Mouse (Mus musculus) right cerebral cortex, postnatal 14 days (tissue): ENCODE results near the gene Pde10a.
A peak's percentile ranks its signal among the peaks of the same experiment; 100 is the strongest.

ENCODE experiments used
- DNase-seq: peaks from one replicate; pipeline ENCODE4 v3.0.0; 2022

The Pde10a gene

DNA sequence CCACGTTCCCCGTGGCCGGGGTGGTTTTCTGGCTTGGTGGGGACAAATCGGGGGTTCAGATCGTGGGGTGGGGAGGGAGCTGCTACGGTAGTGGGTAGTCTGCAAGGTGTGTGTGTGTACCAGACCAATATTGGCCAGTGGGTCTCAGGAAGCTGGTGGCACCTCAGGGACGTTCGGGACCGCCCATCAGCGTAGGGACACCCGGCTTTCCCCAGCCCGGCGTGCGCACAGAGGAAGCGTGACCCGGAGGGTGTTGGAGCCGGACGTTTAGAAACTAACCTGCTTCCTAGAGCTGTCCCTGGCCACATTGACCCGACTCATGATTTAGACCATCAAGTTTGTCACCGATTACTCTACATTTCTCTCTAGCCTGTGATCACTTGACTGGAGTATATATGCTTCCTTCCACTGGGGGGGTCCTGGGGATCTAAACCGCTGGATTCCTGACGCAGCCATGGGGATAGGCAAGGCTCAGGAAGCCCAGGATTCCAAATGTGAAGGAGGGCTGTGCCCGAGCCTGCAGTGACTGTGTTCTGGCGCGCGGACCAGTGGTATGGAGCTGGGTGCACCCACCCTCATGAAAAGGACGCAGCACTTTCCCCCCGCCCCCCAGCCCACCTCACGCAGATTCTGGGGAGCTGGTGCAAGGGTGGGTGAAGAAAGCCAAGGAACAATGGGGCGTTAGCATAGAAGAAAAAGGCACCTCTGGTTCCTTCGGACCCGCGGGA is 277.2 kb downstream of the Pde10a start:
- DNase-seq: peak; percentile 26

DNA sequence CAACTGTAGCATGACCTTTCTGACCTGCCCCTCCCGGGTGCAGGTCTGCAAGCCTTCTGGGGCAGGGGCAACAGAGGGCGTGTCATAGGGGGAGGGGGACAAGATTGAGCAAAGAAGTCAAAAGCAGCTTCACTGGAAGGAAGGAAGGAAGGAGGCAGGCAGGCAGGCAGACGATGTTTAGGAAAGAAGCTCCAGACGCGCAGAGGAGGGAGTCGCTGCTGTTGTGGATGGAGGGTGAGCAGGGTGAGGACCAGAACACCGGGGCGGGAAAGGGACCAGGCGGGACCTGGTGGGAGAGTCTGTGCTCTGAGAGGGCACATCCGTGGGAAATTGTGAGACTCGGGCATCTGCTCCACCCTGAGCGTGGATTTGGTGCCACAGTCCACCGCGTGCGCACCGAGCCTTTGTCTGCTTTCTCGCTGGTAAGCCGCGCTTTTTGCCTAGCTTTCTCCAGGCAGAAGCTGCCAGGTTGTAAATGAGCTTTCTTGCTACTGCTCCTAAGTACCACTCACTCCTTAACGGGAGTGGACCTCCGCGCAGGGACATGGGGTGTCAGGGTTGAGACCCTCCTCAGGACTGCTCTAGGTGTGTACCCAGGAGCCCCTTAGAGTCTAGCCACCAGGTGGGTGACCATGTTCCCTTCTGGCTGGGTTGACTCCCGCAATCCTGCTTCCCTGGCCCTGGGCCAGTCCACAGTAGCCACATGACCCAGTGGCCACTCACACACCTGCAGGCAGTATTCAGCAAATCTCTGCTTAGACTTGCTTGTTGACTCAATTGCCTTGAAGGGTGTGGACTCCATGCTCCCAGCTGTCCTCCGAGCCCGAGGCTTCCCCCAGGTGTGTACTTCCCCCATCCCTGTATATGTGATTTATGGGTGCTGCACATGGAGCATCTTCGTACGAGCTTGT is 278.0 kb downstream of the Pde10a start:
- no peak for DNase-seq

DNA sequence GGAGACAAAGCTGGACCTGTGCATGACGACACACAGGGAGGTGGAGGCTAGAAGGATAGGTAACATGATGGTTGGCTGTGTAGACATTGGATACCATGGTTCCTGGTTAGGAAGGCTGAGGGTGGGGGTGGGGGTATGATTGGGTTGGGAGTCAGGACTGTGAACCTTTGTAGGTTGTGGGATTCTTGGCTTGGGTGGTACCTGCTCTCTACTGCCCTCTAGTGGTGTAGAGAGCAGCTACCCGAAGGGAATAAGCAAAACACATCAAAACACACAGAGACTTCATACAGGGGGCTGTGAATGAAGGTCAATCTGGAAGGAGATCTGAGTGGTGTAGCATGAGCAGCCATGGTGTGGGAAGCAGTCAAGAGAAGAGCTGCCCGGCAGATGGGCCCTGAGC is 282.2 kb downstream of the Pde10a start:
- no peak for DNase-seq

DNA sequence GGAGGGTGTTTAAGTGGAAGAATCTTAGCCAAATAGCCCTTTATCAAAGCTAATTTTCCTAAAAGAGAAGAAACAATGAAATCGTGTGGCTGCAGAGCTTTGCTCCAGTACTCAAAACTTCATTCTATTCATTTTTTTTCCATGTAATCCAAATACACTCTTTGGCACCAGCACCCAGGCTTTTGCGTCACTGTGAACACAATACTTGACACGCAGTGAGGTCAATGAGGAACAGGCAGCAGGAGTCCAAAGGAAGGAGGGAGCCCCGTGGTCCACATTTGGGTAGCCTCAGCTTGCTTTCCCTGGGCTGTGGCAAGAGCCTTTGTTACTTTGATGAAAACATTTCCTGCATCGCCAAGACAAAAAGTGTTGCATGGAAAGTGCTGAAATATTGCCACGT is 284.6 kb downstream of the Pde10a start:
- DNase-seq: no peak

DNA sequence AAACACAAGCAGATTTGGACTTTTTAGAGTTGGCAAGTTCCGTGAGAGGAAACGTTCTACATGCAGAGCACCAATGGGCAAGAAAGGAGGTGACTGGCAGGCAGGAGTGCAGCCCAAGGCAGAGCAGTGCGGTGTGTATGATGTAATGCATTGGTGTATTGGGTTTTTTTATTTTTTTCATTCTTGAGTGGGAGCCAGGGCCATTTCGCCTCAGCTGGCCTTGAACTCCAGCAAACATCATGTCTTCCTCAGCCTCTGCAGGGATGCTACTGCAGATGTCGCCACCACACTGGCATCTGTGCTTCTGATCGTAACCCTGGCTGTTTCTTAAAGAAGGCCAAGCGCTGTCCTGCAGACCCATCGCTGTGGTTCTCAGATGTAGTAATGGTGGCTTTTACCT is 285.0 kb downstream of the Pde10a start:
- no peak for DNase-seq

DNA sequence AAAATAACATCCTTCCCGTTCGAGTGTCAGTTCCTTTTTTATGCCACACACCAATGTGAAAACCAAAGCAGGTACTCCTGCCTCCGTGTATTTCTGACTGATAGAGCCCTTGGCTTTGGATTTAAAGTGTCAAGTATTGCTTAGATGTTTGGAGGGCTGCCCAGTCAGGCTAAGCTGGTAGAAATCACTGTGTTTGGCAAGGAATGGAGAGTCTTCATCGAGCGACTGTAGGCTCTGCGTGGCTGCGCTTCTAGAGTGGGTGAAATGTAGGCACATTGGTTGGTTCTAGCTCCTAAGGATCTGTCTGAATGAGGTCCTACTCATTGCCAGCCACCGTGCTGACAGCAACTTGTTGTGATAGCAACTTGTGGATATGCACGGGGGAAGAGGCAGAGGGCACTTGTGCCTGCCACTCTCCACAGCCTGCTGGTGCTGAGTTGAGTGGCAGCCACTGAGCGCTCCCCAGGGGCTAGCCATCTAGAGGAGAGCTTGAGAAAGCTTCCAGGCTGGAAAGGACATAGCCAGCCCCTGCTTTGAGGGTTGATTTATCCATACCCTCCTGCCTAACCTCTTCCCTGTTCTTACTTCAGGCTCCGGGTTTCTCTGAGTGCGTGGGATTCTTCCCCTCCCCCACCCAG is 287.2 kb downstream of the Pde10a start:
- DNase-seq: peak; percentile 30

DNA sequence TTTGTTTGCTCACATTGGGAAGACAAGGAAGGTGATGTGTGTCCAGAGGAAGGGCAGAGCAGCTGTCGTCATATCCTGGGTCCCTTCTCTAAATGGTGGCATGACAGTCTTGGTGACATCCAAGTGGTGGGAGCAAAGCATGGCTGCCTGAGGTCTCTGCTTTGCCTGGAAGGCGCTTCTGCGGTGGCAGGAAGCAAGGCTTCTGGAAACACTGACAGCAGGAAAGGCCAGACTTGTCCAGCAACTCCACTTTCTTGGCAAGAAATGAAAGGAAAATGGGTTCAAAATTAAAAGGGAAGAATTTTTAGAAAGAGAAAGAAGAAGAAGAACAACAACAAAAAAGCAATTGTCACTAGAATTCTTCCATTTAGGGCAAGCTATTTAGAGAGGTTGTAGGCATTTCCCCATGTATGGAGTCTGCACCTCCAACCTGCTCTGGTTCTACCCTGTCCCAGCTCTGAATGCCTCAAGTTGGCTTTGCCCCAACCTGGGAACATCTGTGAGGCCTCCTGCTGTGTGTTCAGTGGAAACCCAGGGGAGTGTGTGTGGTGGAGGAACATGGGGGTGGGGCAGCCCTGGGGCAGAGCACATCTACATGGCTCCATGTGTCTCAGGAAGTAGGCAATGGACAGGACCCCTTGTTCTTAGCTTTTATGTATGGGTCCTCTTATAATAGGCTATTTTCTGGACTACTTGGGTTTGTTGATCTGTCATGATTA is 288.8 kb downstream of the Pde10a start:
- DNase-seq: no peak

DNA sequence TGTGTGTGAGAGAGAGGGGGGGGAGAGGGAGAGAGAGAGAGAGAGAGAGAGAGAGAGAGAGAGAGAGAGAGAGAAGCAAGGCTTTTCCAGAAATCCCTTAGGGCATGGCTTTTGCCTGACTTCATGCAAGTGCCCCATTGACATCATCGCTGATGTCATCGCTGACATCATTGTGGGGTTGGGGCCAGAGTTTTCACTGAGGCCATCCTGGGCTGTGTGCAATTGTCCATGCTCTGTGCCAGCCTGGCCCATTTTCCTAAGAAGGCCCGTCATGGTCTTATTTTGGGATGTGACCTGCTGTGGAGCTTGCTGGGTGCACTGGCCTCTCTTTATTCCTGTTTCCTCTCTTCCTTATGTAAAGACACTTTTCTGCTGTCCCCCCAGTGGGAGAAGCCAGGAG is 290.2 kb downstream of the Pde10a start:
- no peak for DNase-seq

DNA sequence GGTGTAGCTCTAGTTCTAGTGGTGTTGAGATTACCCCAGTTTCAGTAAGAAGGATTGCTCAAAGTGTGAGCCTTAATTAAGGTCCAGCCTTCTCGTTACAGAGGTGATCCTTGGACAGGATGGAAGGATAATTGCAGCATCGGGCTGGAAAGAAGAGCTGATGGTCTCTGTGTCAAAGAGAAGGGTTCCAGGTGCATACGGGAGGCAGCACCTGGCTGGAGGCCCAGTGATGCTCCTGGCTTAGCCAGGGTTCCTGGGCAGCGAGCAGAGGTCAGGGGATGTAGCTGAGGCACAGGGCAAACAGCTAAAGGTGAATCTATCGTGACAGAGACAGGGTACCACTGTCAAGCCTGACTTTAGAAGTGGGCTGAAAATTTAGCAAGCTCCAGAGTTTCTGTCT is 290.7 kb downstream of the Pde10a start:
- DNase-seq: no peak

DNA sequence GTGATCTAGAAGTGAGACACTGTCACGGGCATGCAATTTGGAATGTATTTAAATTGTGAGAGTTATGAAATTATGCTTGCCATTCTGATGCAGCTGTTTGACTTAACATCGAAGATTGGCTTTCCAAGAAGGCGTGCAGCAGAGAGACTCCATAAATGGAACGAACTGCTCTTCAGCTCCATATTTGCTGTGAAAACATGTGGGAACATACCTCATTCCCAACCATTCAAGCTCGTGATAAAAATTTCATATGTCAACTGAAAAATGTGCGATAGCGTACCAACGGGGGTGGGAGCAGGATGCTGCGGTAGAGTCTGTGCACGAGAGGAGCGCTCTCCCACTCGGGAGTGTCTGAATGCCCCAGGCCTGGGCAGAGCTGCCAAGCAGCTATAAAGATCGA is 293.5 kb downstream of the Pde10a start:
- DNase-seq: no peak

DNA sequence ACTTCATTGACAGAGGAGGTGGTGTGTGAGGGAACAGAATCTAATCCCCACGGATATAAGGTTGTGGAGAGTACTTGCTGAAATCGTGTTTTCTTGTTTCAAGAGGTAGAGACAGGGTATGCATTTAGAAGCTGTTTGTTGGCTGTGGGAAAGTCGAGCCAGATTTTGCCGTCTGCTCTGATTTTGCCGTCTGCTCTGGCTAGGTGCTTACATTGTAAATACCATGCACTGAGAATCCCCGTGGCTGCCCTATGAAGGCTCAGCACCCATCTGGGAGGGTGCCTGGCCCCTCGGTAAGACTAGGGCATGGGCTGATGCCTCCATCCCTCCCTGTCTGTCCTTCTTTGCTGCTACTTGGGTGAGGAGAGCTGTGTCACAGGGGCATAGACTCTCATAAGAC is 298.4 kb downstream of the Pde10a start:
- DNase-seq: no peak

DNA sequence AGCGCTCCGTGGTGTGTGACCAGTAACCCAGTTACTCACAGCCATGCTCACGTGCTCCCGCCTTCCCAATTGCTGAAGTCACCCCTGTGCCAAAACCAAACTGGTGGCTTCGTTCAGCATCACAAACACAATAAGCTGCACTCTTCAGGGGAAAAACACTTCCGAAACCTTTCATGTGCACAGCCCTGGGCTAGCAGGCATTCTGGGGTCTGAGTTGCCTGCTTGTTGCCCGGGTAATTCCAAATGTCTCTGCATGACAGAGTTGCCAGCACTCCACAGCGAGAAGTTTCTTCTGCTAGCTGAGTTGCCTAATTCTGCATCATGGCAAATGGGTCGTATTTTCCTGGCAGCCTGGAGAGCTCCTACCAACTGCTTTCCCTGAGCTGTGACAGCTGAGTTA is 302.0 kb downstream of the Pde10a start:
- DNase-seq: no peak

DNA sequence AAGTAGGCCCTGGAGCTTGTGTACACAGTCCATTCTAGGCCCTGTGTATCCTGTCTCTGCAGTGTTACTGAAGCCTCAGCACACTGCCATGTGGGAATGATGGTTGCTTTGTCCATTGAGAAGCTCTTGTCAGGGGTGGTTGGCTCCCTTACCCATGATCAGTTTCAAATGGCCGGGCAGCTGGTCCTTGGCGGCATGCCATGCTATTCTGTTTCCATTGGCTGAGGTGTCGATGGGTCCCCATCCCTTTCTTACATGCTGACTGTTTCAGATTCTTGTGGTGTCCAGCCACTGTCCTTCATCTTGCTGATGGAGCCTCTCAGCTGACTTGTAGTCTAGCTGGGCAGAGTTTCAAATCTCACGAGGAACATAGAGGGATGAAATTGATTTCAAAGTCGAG is 305.8 kb downstream of the Pde10a start:
- no peak for DNase-seq

DNA sequence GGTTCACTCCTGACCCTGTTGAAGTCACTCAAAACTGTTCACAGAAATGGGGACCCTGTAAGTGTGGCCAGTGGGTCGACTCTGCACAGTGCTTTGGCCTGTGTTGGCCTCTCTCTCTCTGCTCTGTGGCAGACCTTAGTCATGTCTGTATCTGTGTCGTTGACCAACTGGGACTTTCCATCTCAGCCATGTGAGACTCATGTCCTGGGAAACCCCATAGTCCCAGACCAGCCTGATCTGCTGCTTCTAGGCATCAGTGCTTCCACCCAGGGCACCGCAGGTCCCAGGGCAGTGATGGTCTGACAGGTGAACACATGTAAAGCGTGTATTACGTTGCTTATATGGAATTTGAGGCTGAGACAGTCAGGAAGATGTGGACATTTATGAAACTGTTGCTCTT is 311.1 kb downstream of the Pde10a start:
- DNase-seq: no peak

DNA sequence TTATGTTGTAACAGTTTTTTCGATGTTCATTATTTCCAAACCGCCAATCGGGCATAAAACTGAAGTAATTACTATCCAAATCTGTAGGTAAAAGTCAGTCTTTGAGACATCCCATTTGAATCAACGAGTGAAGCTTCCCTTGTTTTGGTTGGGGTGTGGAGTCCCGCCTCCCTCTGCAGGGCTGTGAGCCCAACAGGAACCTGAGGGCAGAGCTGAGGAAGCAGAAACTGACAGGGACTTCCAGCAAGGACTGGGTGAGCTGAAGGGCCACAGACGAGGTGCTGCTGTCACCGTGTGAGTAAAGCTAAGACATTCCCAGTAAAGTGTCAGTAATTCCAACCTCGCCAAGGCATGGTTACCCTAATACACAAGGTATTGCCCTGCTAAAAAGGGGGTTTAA is 313.1 kb downstream of the Pde10a start:
- no peak for DNase-seq

DNA sequence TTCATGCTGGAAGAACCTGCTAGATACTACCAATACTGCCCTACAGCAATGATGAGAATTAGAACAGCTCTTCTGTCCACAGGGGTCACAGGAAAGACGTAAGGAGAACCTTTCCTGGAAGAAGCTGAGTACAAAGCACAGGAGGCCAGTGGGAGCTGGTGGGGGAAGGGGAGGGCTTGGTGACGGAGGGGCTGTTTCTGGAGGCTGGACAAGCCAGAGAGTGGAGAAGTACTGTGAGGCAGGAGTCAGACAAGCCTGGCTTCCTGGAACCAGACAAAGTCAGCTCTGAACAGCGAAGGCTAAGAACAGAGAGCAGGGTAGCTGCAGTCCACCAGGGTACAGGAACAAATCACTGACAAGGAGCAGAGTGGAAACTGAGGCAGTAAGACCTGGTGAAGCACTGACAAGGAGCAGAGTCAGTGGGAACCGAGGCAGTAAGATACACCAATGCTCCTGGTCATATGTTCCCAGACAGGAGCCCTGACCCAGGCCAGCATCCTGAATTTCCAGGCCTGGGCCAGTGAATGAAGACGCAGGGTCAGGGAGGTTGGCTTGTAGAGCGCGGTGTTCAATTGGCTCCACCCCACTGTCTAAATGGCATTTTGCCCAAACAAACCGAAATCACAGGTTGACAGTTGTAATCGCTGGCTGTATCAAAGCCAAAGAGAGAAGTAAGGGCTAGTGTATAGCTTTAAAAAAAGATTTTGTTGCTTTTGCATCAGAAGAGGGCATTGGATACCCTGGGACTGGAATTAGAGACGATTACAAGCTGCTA is 314.3 kb downstream of the Pde10a start:
- no peak for DNase-seq

DNA sequence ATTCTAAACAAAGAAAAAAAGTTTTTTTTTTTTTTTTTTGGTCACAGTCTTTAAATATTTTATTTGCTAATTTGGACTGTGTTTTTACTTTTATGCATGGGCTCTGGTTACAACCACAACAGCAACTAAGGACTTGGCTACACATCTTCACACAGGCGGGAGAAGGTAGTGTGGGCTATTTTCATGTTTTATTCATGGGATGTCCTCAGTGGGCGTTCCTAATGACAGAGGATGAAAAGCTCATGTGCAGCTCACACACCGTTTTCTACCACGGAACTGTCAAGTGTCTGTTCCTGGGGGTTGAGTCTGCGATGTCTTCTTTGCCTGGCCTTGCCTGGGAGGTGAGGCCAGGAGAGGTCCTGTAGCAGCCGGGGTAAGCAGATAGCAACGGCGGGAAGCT is 315.9 kb downstream of the Pde10a start:
- DNase-seq: no peak

DNA sequence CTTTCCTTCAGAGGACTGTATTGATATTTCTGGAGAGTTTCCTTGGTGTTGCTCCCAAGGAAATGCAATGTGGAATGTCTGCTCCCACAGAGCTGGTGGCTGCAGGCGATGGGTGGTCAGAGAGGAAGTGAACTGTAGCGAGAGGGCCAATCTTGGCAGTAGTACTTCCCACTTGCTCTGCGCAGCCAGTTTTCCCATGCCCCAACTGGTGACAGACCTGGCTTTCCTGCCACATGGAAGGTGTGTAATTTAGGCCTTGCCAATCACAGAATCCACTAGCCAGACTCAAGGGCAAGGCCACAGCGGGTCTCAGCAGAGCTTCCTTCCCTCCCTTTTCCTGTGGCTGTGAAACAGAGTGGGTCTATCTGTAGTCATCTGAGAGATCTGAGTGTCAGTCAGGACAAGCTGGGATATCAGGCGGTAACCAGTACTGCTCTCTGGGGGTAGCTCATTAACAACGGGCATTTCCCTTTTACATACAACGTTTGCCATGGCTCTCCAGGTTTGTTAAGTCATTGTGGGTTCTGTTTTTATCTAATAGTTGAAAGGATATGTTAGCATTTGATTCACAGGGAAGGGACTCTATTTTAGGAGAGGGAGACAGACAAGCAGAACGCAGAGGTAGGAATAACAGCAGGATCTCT is 316.8 kb downstream of the Pde10a start:
- DNase-seq: no peak

DNA sequence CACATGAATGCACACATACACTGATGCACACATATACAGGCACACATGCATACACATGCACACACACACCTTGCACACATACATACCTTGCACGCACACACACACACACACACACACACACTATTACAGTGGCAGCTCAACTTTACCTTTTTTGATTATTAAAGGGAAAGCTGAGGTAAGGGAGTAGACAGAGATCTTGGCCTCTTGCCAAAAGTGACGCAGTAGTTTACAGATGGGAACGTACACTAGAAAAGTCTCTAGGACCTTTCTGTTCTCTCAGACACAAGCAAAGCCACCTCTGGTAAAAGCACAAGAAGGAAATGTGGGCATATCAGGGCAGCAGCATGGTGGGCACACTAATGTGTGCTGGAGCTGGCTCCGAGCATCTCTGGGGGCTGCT is 317.5 kb downstream of the Pde10a start:
- no peak for DNase-seq

DNA sequence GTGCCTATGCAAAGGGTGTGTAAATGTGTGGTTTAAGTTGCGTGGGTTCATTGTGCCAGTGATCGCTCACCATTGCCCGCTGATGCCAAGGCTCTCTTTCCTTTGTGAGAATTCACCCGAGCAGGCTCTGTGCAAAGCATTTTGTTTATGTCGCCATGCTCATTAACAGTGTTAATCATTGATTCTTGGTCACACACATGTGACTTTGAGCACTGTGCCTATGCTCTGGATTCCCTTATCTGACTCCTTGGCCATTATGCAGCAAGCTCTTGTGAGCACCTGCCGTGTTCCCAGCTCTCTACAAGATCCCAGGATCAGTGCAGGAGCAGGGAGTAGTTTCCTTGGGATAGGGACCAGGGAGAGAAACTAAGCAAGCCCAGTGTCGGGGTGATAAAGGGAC is 318.8 kb downstream of the Pde10a start:
- DNase-seq: no peak

DNA sequence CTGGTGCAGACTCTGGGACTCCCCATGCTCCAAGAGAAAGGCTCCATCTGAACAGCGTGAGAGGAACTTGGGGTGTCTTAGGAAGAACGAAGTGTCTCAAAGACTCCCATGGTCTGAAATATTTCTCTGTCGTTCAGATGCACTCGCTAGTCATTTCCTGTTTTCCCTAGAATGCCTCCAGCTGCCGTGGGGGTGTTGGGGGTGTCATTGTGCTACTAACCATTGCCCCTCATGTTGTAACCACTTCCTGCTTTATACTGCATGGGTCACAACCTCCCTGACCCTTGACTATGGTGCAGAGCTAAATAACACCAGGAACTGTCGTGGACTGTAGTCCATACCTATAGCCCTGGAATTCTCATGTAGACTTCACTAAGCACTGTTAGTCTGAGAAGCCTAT is 321.3 kb downstream of the Pde10a start:
- DNase-seq: no peak

DNA sequence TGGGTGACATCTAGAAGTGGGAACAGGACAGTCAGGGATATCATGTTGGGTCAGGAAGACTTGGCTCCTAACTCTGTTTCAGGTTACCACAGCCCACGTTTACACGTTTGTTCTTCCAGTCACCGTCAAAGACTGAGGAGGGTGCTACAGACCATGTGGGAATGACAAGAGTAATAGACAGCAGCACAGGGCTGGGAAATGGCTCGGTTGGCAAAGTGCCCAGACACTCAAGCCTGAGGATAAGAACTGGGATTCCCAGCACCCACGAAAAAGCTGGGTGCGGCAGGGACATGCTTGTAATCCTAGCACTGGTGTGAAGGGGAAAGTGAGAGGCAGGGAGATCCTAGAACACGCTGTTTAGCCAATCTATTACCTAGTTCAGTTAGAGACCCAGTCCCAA is 322.4 kb downstream of the Pde10a start:
- peak; percentile 77 for DNase-seq
